ENCODE assay signal across 12 mouse cellular contexts in the genomic region with DNA sequence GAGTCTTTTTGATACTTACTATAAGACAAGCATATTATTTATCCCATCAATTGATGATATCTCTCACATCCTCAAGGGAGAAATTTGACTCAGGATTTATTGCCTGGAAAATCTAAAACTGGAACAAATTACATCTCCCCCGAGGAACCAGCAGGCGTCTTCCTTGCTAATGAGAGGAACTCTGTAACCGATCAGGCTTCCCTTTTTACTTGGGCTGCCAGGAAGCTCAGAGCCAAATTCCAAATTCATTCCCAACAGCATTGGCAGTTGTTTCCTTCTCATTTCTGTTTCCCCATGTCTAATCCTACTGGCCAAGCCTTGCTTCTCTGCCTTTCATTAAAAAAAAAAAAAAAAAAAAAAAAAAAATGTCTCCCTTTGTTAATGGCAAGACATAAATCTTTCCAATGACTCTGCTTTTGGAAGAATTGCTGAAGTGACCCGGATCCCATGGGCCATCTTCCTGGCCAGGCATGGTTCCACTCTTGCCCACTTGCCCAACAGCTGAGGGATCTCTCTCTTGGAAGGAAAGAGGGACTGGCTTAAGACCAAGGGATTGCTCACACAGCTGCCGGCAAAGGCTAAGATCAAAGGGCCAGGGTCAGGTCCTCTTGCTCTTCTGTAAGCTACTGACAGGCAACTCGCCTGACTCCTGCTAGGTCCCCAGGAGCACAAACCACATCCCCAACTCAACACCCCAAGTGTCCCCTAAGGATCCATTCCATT. TPM values are rescaled to one million over a fixed set of nuclear protein-coding genes. Genes with fewer than 3 reads are reported as not detected.
DNase-seq lines count a peak whose midpoint lies in the region; ATAC-seq and TF ChIP-seq lines count a peak whose summit lies in the region.
"Had no signal": no experiment of that assay in that cellular context is flagged by ENCODE, and none has a peak within 500 bp of the region (broad histone marks: within the 10 kb centered on the region; RNA-seq: fewer than 3 reads in every experiment).

No protein-coding gene starts in this region.

- ATAC-seq in erythroblast, adult 5-6 weeks (replicated peaks; ENCODE audit: low FRiP score, poor library complexity, severe bottlenecking): no peak
- ATAC-seq in megakaryocyte, adult 5-6 weeks (ENCODE audit: poor library complexity, severe bottlenecking): no peak

- peaks cover 4% of the 10 kb centered on the region for H3K4me1 ChIP-seq in heart, adult 2 months (ENCODE audit: control insufficient read depth, insufficient read depth, low read length)
- H3K4me1 ChIP-seq in heart, embryonic 10.5 days: peaks cover 36% of the 10 kb centered on the region

- TF ChIP-seq CTCF in heart, adult 2 months (IDR thresholded peaks at IDR 0.05): peak; percentile 24

- H3K27ac ChIP-seq in heart, adult 2 months: no peak overlapping the region
- no peak overlapping the region for H3K27ac ChIP-seq in heart, embryonic 10.5 days
- H3K27ac ChIP-seq: kidney, embryonic 15.5 days; limb, embryonic 15.5 days had no signal

- H3K9ac ChIP-seq in heart, adult 2 months (ENCODE audit: low read depth, low read length): no peak overlapping the region
- H3K9ac ChIP-seq: kidney, embryonic 15.5 days; limb, embryonic 15.5 days had no signal

- no peaks in the 10 kb centered on the region for H3K9me3 ChIP-seq in heart, embryonic 10.5 days
- H3K9me3 ChIP-seq: kidney, embryonic 15.5 days; limb, embryonic 15.5 days had no signal

- 20% methylated on average over 6 of the region's 6 CpGs for WGBS in heart, adult 2 months
- 59% methylated on average over 6 of the region's 6 CpGs for WGBS in heart, embryonic 10.5 days

- H3K79me2 ChIP-seq in heart, adult 2 months (replicated peaks; ENCODE audit: control insufficient read depth, insufficient read depth, low read length): no peaks in the 10 kb centered on the region

- H3K4me3 ChIP-seq in heart, adult 2 months: no peak overlapping the region
- no peak overlapping the region for H3K4me3 ChIP-seq in heart, embryonic 10.5 days
- H3K4me3 ChIP-seq: kidney, embryonic 15.5 days; limb, embryonic 15.5 days had no signal

- TF ChIP-seq POLR2A in heart, adult 2 months (IDR thresholded peaks at IDR 0.05; ENCODE audit: insufficient read depth, low read depth, low read length): no peak

- peak; percentile 31 to 37 for DNase-seq in heart, adult 2 months
- no peak for DNase-seq in heart, embryonic 10.5 days (ENCODE audit: low spot score)
- DNase-seq in ovary, adult 18-20 months (ENCODE audit: low spot score): peak; percentile 50
- DNase-seq in ovary, postnatal 14 days (ENCODE audit: low spot score): no peak
- DNase-seq in gastrocnemius, postnatal 36 days: peak; percentile 49 to 67
- DNase-seq in retina, embryonic 14.5 days (ENCODE audit: low spot score): no peak
- DNase-seq: cerebellum, postnatal 25 days; right cerebral cortex, postnatal 14 days had no signal

- TF ChIP-seq EP300 in heart, adult 2 months (IDR thresholded peaks at IDR 0.05; ENCODE audit: insufficient read depth, low read depth, low read length): no peak

- no peaks in the 10 kb centered on the region for H3K36me3 ChIP-seq in heart, adult 2 months (ENCODE audit: control insufficient read depth, insufficient read depth, low read length)
- H3K36me3 ChIP-seq in heart, embryonic 10.5 days: no peaks in the 10 kb centered on the region
- H3K36me3 ChIP-seq: kidney, embryonic 15.5 days; limb, embryonic 15.5 days had no signal

- intact Hi-C loops in heart, adult 2 months (cut with DNase I): loop anchor here (5.0 kb wide), 1 partner anchor 61 kb away; no protein-coding TSS in a partner anchor
- intact Hi-C loops in gastrocnemius, postnatal 36 days (cut with DNase I): no loop called here

- H3K27me3 ChIP-seq in heart, adult 2 months (ENCODE audit: control insufficient read depth, insufficient read depth, low read length): no peaks in the 10 kb centered on the region
- no peaks in the 10 kb centered on the region for H3K27me3 ChIP-seq in heart, embryonic 10.5 days (ENCODE audit: insufficient read depth, poor library complexity, severe bottlenecking)
- H3K27me3 ChIP-seq: kidney, embryonic 15.5 days; limb, embryonic 15.5 days had no signal

RNA-seq across cellular contexts. Expression of gene Prdm11, which starts 2.8 kb away (rescaled TPM):
- 1 to 10 TPM; 7.9 to 9.5 TPM for total RNA-seq in heart, adult 2 months (2021)
- polyA plus RNA-seq in heart, adult 2 months (2012; rRNA removed): 4.4 and 6.1 TPM in 2 replicates
- 4.5 and 4.6 TPM in 2 replicates for polyA plus RNA-seq in heart, embryonic 10.5 days (2016; fragmentation: Nextera tagmentation; extraction: Ambion mirVana)
- 1 to 10 TPM in 1 of 2 experiments, under 1 TPM in 1; 0.57 to 1.1 TPM for total RNA-seq in gastrocnemius, postnatal 36 days (2021)
- total RNA-seq in erythroblast, adult 5-6 weeks (2015; ENCODE audit: low replicate concordance): 0.19 and 0.63 TPM in 2 replicates
- total RNA-seq in erythroblast, adult 5-6 weeks (2017; ENCODE audit: low replicate concordance): 0.77 and 0.98 TPM in 2 replicates
- 0.85 and 2.1 TPM in 2 replicates for total RNA-seq in megakaryocyte, adult 5-6 weeks (2015)
- total RNA-seq in megakaryocyte, adult 5-6 weeks (2017): 2.1 TPM in 2 replicates

Comparison
In these comparisons a context has a peak if more than half of its experiments do, and no peak if none do; other contexts are left out.
1. DNase-seq: peak in heart, adult 2 months (2 of 2), ovary, adult 18-20 months (single experiment) and gastrocnemius, postnatal 36 days (2 of 2); none in heart, embryonic 10.5 days (single experiment), ovary, postnatal 14 days (single experiment) and retina, embryonic 14.5 days (single experiment).